Mouse (Mus musculus) lung, embryonic 15.5 days (tissue): Measurements from ENCODE around the gene Tiam2. TPM values are rescaled to one million over a fixed set of nuclear protein-coding genes. Genes with fewer than 3 reads are reported as not detected.

ENCODE experiments used
- ATAC-seq: fragments of 200-750 bp; cut with Nextera tagmentation; 2 replicates; pipeline ENCODE4 v1.8.0; 2017; ENCODE audit warnings: moderate number of reproducible peaks, borderline replicate concordance; ENCODE audit not compliant: low FRiP score, low TSS enrichment; ENCODE audit errors: extremely low read depth
- H3K27ac ChIP-seq: fragments of 300-500 bp; sonication (generic); 2 replicates; pipeline ENCODE4 v1.5.1; 2015; ENCODE audit warnings: moderate library complexity, mild to moderate bottlenecking, inconsistent platforms
- H3K27me3 ChIP-seq: fragments of 300-500 bp; sonication (generic); 2 replicates; pipeline ENCODE4 v1.6.1; 2015; ENCODE audit warnings: inconsistent platforms
- H3K36me3 ChIP-seq: fragments of 300-500 bp; sonication (generic); 2 replicates; pipeline ENCODE4 v1.6.1; 2015; ENCODE audit warnings: inconsistent platforms
- H3K4me1 ChIP-seq: fragments of 300-500 bp; sonication (generic); 2 replicates; pipeline ENCODE4 v1.6.1; 2015; ENCODE audit warnings: inconsistent platforms
- H3K4me2 ChIP-seq: fragments of 300-500 bp; sonication (generic); 2 replicates; pipeline ENCODE4 v1.6.1; 2015; ENCODE audit warnings: inconsistent platforms, mild to moderate bottlenecking, moderate library complexity
- H3K4me3 ChIP-seq: fragments of 300-500 bp; sonication (generic); 2 replicates; pipeline ENCODE4 v1.5.1; 2015; ENCODE audit warnings: mild to moderate bottlenecking, inconsistent platforms
- H3K9ac ChIP-seq: fragments of 300-500 bp; sonication (generic); 2 replicates; pipeline ENCODE4 v1.6.1; 2015; ENCODE audit warnings: inconsistent platforms
- H3K9me3 ChIP-seq: fragments of 300-500 bp; sonication (generic); 2 replicates; pipeline ENCODE4 v1.6.1; 2016; ENCODE audit warnings: inconsistent platforms
- WGBS: fragments of 180-500 bp; shearing (Covaris S2); methylation state at CpG from one replicate; pipeline ENCODE4 v1.1.7; 2015; 5-methylcytosine and 5-hydroxymethylcytosine counted together
- polyA plus RNA-seq: library from polyadenylated mRNA; unstranded; fragments of >200 nt; fragmentation: Nextera tagmentation; extraction: Ambion mirVana; gene quantifications from 2 replicates; pipeline ENCODE4 v1.2.1, GENCODE M21; 2015

Gene Tiam2
- polyA plus RNA-seq, 1 experiment from 2014 or later, result 5.4 TPM

GRCm38 (mm10) chr17:3491667-3492066 is 165.3 kb downstream of the Tiam2 start:
- WGBS, result 59% methylated on average over 6 of the region's 6 CpGs
- Histone ChIP-seq H3K9me3 (no peaks in the 10 kb centered on the region), H3K27ac (no peak overlapping the region), H3K4me1 (no peaks in the 10 kb centered on the region), H3K4me2 (no peak overlapping the region), H3K9ac (no peak overlapping the region), H3K27me3 (no peaks in the 10 kb centered on the region), H3K36me3 (no peaks in the 10 kb centered on the region), H3K4me3 (no peak overlapping the region)
- no peak for ATAC-seq

GRCm38 (mm10) chr17:3495576-3495975 is 169.2 kb downstream of the Tiam2 start:
- Histone ChIP-seq H3K9me3 (no peaks in the 10 kb centered on the region), H3K36me3 (no peaks in the 10 kb centered on the region), H3K27me3 (no peaks in the 10 kb centered on the region), H3K9ac (no peak overlapping the region), H3K4me3 (no peak overlapping the region), H3K27ac (no peak overlapping the region), H3K4me1 (no peaks in the 10 kb centered on the region), H3K4me2 (no peak overlapping the region)
- no peak for ATAC-seq
- WGBS, result 56% methylated on average over 2 of the region's 2 CpGs

- Histone ChIP-seq H3K9me3 (no peaks in the 10 kb centered on the region), H3K4me3 (no peak overlapping the region), H3K27ac (no peak overlapping the region), H3K4me1 (no peaks in the 10 kb centered on the region), H3K9ac (no peak overlapping the region), H3K4me2 (no peak overlapping the region), H3K36me3 (no peaks in the 10 kb centered on the region), H3K27me3 (no peaks in the 10 kb centered on the region)
- no peak for ATAC-seq
- 88% methylated on average over 3 of the region's 3 CpGs for WGBS
These were observed 169.7 kb downstream of the Tiam2 start for GRCm38 (mm10) chr17:3496080-3496479.

- Histone ChIP-seq H3K4me1 (no peaks in the 10 kb centered on the region), H3K27me3 (no peaks in the 10 kb centered on the region), H3K9ac (no peak overlapping the region), H3K4me2 (no peak overlapping the region), H3K9me3 (no peaks in the 10 kb centered on the region), H3K27ac (no peak overlapping the region), H3K36me3 (no peaks in the 10 kb centered on the region), H3K4me3 (no peak overlapping the region)
- ATAC-seq, result no peak
- WGBS, result 23% methylated on average over 3 of the region's 3 CpGs
These were observed 171.7 kb downstream of the Tiam2 start for GRCm38 (mm10) chr17:3498086-3498485.

GRCm38 (mm10) chr17:3498580-3498979 is 172.2 kb downstream of the Tiam2 start:
- H3K4me1 ChIP-seq, result no peaks in the 10 kb centered on the region
- H3K27me3 ChIP-seq, result no peaks in the 10 kb centered on the region
- no peak for ATAC-seq
- H3K9me3 ChIP-seq, result no peaks in the 10 kb centered on the region
- no peaks in the 10 kb centered on the region for H3K36me3 ChIP-seq
- H3K4me3 ChIP-seq, result no peak overlapping the region
- H3K4me2 ChIP-seq, result no peak overlapping the region
- H3K27ac ChIP-seq, result no peak overlapping the region
- WGBS, result 91% methylated on average over 3 of the region's 3 CpGs
- no peak overlapping the region for H3K9ac ChIP-seq

- Histone ChIP-seq H3K27ac (no peak overlapping the region), H3K9ac (no peak overlapping the region), H3K4me1 (no peaks in the 10 kb centered on the region), H3K27me3 (no peaks in the 10 kb centered on the region), H3K4me3 (no peak overlapping the region), H3K36me3 (no peaks in the 10 kb centered on the region), H3K9me3 (no peaks in the 10 kb centered on the region), H3K4me2 (no peak overlapping the region)
- WGBS, result 81% methylated on average over 8 of the region's 8 CpGs
- ATAC-seq, result no peak
These were observed 173.1 kb downstream of the Tiam2 start for GRCm38 (mm10) chr17:3499468-3499867.

GRCm38 (mm10) chr17:3500076-3500475 is 173.7 kb downstream of the Tiam2 start:
- 89% methylated on average over 6 of the region's 6 CpGs for WGBS
- no peak overlapping the region for H3K9ac ChIP-seq
- no peaks in the 10 kb centered on the region for H3K9me3 ChIP-seq
- no peak overlapping the region for H3K4me2 ChIP-seq
- H3K4me1 ChIP-seq, result no peaks in the 10 kb centered on the region
- no peak for ATAC-seq
- H3K27me3 ChIP-seq, result no peaks in the 10 kb centered on the region
- H3K27ac ChIP-seq, result no peak overlapping the region
- no peaks in the 10 kb centered on the region for H3K36me3 ChIP-seq
- H3K4me3 ChIP-seq, result no peak overlapping the region

GRCm38 (mm10) chr17:3500936-3501335 is 174.6 kb downstream of the Tiam2 start:
- H3K4me3 ChIP-seq, result no peak overlapping the region
- no peak overlapping the region for H3K9ac ChIP-seq
- H3K27me3 ChIP-seq, result no peaks in the 10 kb centered on the region
- no peaks in the 10 kb centered on the region for H3K9me3 ChIP-seq
- no peaks in the 10 kb centered on the region for H3K4me1 ChIP-seq
- ATAC-seq, result no peak
- H3K27ac ChIP-seq, result no peak overlapping the region
- H3K36me3 ChIP-seq, result no peaks in the 10 kb centered on the region
- WGBS, result 65% methylated on average over 4 of the region's 4 CpGs
- H3K4me2 ChIP-seq, result no peak overlapping the region

GRCm38 (mm10) chr17:3505711-3506110 is 179.3 kb downstream of the Tiam2 start:
- ATAC-seq, result no peak
- 88% methylated on average over 1 of the region's 1 CpGs for WGBS

GRCm38 (mm10) chr17:3506508-3506907 is 180.1 kb downstream of the Tiam2 start:
- no peak for ATAC-seq
- H3K9ac ChIP-seq, result no peak overlapping the region
- H3K27me3 ChIP-seq, result no peaks in the 10 kb centered on the region

More at GRCm38 (mm10) chr17:3505711-3506110, 179.3 kb downstream of the Tiam2 start:
- no peak overlapping the region for H3K27ac ChIP-seq
- no peaks in the 10 kb centered on the region for H3K9me3 ChIP-seq
- H3K9ac ChIP-seq, result no peak overlapping the region
- no peaks in the 10 kb centered on the region for H3K36me3 ChIP-seq
- no peak overlapping the region for H3K4me2 ChIP-seq
- no peak overlapping the region for H3K4me3 ChIP-seq
- no peaks in the 10 kb centered on the region for H3K4me1 ChIP-seq
- H3K27me3 ChIP-seq, result no peaks in the 10 kb centered on the region

GRCm38 (mm10) chr17:3509841-3510240 is 183.5 kb downstream of the Tiam2 start:
- Histone ChIP-seq H3K27me3 (no peaks in the 10 kb centered on the region), H3K4me1 (no peaks in the 10 kb centered on the region), H3K9ac (no peak overlapping the region), H3K27ac (no peak overlapping the region), H3K4me3 (no peak overlapping the region), H3K9me3 (no peaks in the 10 kb centered on the region), H3K4me2 (no peak overlapping the region), H3K36me3 (no peaks in the 10 kb centered on the region)
- 7% methylated on average over 1 of the region's 1 CpGs for WGBS
- ATAC-seq, result no peak

More at GRCm38 (mm10) chr17:3506508-3506907, 180.1 kb downstream of the Tiam2 start:
- Histone ChIP-seq H3K4me3 (no peak overlapping the region), H3K4me1 (no peaks in the 10 kb centered on the region), H3K4me2 (no peak overlapping the region), H3K9me3 (no peaks in the 10 kb centered on the region), H3K27ac (no peak overlapping the region), H3K36me3 (no peaks in the 10 kb centered on the region)
- 72% methylated on average over 8 of the region's 8 CpGs for WGBS

- 81% methylated on average over 5 of the region's 5 CpGs for WGBS
- H3K36me3 ChIP-seq, result peaks cover 7% of the 10 kb centered on the region; the same call in 1 of the 2 replicates
- H3K4me2 ChIP-seq, result no peak overlapping the region
- no peaks in the 10 kb centered on the region for H3K27me3 ChIP-seq
- ATAC-seq, result no peak
- H3K9ac ChIP-seq, result no peak overlapping the region
- H3K9me3 ChIP-seq, result no peaks in the 10 kb centered on the region
- H3K4me3 ChIP-seq, result no peak overlapping the region
- no peaks in the 10 kb centered on the region for H3K4me1 ChIP-seq
- no peak overlapping the region for H3K27ac ChIP-seq
These were observed 187.9 kb downstream of the Tiam2 start for GRCm38 (mm10) chr17:3514316-3514715.

GRCm38 (mm10) chr17:3515851-3516250 is 189.5 kb downstream of the Tiam2 start:
- Histone ChIP-seq H3K9ac (no peak overlapping the region), H3K4me3 (no peak overlapping the region), H3K27ac (no peak overlapping the region), H3K4me1 (no peaks in the 10 kb centered on the region), H3K4me2 (no peak overlapping the region), H3K36me3 (peaks cover 7% of the 10 kb centered on the region; the same call in 1 of the 2 replicates), H3K9me3 (no peaks in the 10 kb centered on the region), H3K27me3 (no peaks in the 10 kb centered on the region)
- WGBS, result 90% methylated on average over 8 of the region's 8 CpGs
- no peak for ATAC-seq
